Mouse (Mus musculus) fibroblast of lung, adult 2 months (primary cell): Measurements from ENCODE around the gene Mcl1.
"Not testable (repeated sequence)": the region's sequence is repeated elsewhere in the genome, so short reads cannot be mapped to it uniquely, and the experiment has no call there.

Experiments
- DNase-seq: peaks from one replicate; pipeline ENCODE4 v3.0.0-alpha.2; 2011; ENCODE audit warnings: low read depth

The Mcl1 gene

GRCm38 (mm10) chr3:95650276-95651032 lies 8.1 kb upstream of the Mcl1 start:
- no peak for DNase-seq

GRCm38 (mm10) chr3:95651033-95651373 lies 7.6 kb upstream of the Mcl1 start:
- DNase-seq: no peak

- no peak for DNase-seq
These were observed 7.0 kb upstream of the Mcl1 start for GRCm38 (mm10) chr3:95651391-95652203.

GRCm38 (mm10) chr3:95652204-95652811 lies 6.3 kb upstream of the Mcl1 start:
- DNase-seq: no peak

GRCm38 (mm10) chr3:95652871-95653270 lies 5.7 kb upstream of the Mcl1 start:
- DNase-seq: no peak

GRCm38 (mm10) chr3:95653473-95654034 lies 5.0 kb upstream of the Mcl1 start:
- no peak for DNase-seq

- not testable (repeated sequence) for DNase-seq
These were observed 4.2 kb upstream of the Mcl1 start for GRCm38 (mm10) chr3:95654371-95654770.

- no peak for DNase-seq
These were observed 3.2 kb upstream of the Mcl1 start for GRCm38 (mm10) chr3:95655437-95655836.

- DNase-seq: no peak
These were observed 1.5 kb upstream of the Mcl1 start for GRCm38 (mm10) chr3:95657108-95657507.

- DNase-seq: no peak
These were observed 877 bp upstream of the Mcl1 start for GRCm38 (mm10) chr3:95657711-95658110.

GRCm38 (mm10) chr3:95658868-95659712 lies 502 bp downstream of the Mcl1 start:
- no peak for DNase-seq

- no peak for DNase-seq
These were observed 1.4 kb downstream of the Mcl1 start for GRCm38 (mm10) chr3:95659948-95660347.

GRCm38 (mm10) chr3:95660788-95661478 lies 2.3 kb downstream of the Mcl1 start:
- DNase-seq: no peak

GRCm38 (mm10) chr3:95661945-95662715 lies 3.5 kb downstream of the Mcl1 start:
- no peak for DNase-seq

GRCm38 (mm10) chr3:95662724-95663449 lies 4.3 kb downstream of the Mcl1 start:
- no peak for DNase-seq

- no peak for DNase-seq
These were observed 4.9 kb downstream of the Mcl1 start for GRCm38 (mm10) chr3:95663486-95663885.

GRCm38 (mm10) chr3:95663969-95664608 lies 5.5 kb downstream of the Mcl1 start:
- no peak for DNase-seq

- DNase-seq: no peak
These were observed 6.4 kb downstream of the Mcl1 start for GRCm38 (mm10) chr3:95664940-95665352.
